Mouse (Mus musculus) kidney, adult 2 months (tissue): Measurements from ENCODE around the gene Taf7l.

Experiments
- CTCF ChIP-seq: fragments of 200-500 bp; conservative IDR thresholded peaks from 2 replicates; pipeline ENCODE4 v1.5.1; 2011; ENCODE audit warnings: low read depth, mild to moderate bottlenecking, control low read depth, low read length, moderate library complexity, mixed read lengths; ENCODE audit not compliant: insufficient read depth, insufficient read length
- POLR2A ChIP-seq: fragments of 200-500 bp; IDR thresholded peaks from one replicate; pipeline ENCODE4 v1.6.1; 2011; ENCODE audit warnings: low read depth, low read length, control low read depth

- TF ChIP-seq CTCF (no peak), POLR2A (no peak)
Measured at GRCm38 (mm10) chrX:134481720-134482119, 5.4 kb upstream of the Taf7l start.
